Mouse (Mus musculus): ENCODE measurements at regions not wholly inside any gene's neighbourhood (a gene's known extent, or its start where the extent isn't known, plus 50 kb on each side); places are given as distances from the start of the nearest gene placed in this dataset.

GRCm38 (mm10) chr7:37837883-37838282, 64.4 kb upstream of the Zfp536 start:
- Histone ChIP-seq H3K9me3 (ENCODE audit: control insufficient read depth, low read length) (no peaks in the 10 kb centered on the region), H3K9ac (ENCODE audit: low read length) (no peak overlapping the region), H3K27me3 (ENCODE audit: control insufficient read depth, insufficient read depth, low read length) (no peaks in the 10 kb centered on the region), H3K4me2 (ENCODE audit: low read depth, low read length, severe bottlenecking) (no peak overlapping the region), H3K27ac (ENCODE audit: low read depth, low read length) (no peak overlapping the region), H3K36me3 (ENCODE audit: control insufficient read depth, insufficient read depth, low read length) (no peaks in the 10 kb centered on the region), H3K4me1 (replicated peaks; ENCODE audit: control insufficient read depth, insufficient read depth, low read length) (peaks cover 12% of the 10 kb centered on the region; the same call in 1 of the 2 replicates), H3K4me3 (ENCODE audit: low read depth, low read length) (no peak overlapping the region)
- 82% methylated on average over 5 of the region's 5 CpGs for WGBS
- DNase-seq (ENCODE audit: low spot score) (no peak), ATAC-seq (replicated peaks; ENCODE audit: low FRiP score) (no peak)

GRCm38 (mm10) chr7:37837372-37837771, 63.9 kb upstream of the Zfp536 start:
- Histone ChIP-seq H3K4me3 (ENCODE audit: low read depth, low read length) (no peak overlapping the region), H3K4me2 (ENCODE audit: low read depth, low read length, severe bottlenecking) (no peak overlapping the region), H3K9me3 (ENCODE audit: control insufficient read depth, low read length) (no peaks in the 10 kb centered on the region), H3K9ac (ENCODE audit: low read length) (no peak overlapping the region), H3K4me1 (replicated peaks; ENCODE audit: control insufficient read depth, insufficient read depth, low read length) (peaks cover 10% of the 10 kb centered on the region; the same call in 1 of the 2 replicates), H3K36me3 (ENCODE audit: control insufficient read depth, insufficient read depth, low read length) (no peaks in the 10 kb centered on the region), H3K27ac (ENCODE audit: low read depth, low read length) (no peak overlapping the region), H3K27me3 (ENCODE audit: control insufficient read depth, insufficient read depth, low read length) (no peaks in the 10 kb centered on the region)
- WGBS, result 90% methylated on average over 5 of the region's 5 CpGs
- no peak for DNase-seq (ENCODE audit: low spot score)
- no peak for ATAC-seq (replicated peaks; ENCODE audit: low FRiP score)

- ATAC-seq (replicated peaks; ENCODE audit: low FRiP score) (no peak), DNase-seq (ENCODE audit: low spot score) (no peak)
- no peaks in the 10 kb centered on the region for H3K36me3 ChIP-seq (ENCODE audit: control insufficient read depth, insufficient read depth, low read length)
- H3K9me3 ChIP-seq (ENCODE audit: control insufficient read depth, low read length), result no peaks in the 10 kb centered on the region
- peaks cover 2% of the 10 kb centered on the region; the same call in 1 of the 2 replicates for H3K4me1 ChIP-seq (replicated peaks; ENCODE audit: control insufficient read depth, insufficient read depth, low read length)
- no peak overlapping the region for H3K9ac ChIP-seq (ENCODE audit: low read length)
- no peak overlapping the region for H3K27ac ChIP-seq (ENCODE audit: low read depth, low read length)
- no peaks in the 10 kb centered on the region for H3K27me3 ChIP-seq (ENCODE audit: control insufficient read depth, insufficient read depth, low read length)
- no peak overlapping the region for H3K4me2 ChIP-seq (ENCODE audit: low read depth, low read length, severe bottlenecking)
- WGBS, result 64% methylated on average over 8 of the region's 8 CpGs
- H3K4me3 ChIP-seq (ENCODE audit: low read depth, low read length), result no peak overlapping the region
Observed at GRCm38 (mm10) chr7:37833420-37833819, 60.0 kb upstream of the Zfp536 start.

- DNase-seq (ENCODE audit: low spot score), result no peak
- 60% methylated on average over 4 of the region's 4 CpGs for WGBS
- no peaks in the 10 kb centered on the region for H3K9me3 ChIP-seq (ENCODE audit: control insufficient read depth, low read length)
- H3K4me2 ChIP-seq (ENCODE audit: low read depth, low read length, severe bottlenecking), result no peak overlapping the region
- ATAC-seq (replicated peaks; ENCODE audit: low FRiP score), result no peak
- H3K36me3 ChIP-seq (ENCODE audit: control insufficient read depth, insufficient read depth, low read length), result no peaks in the 10 kb centered on the region
- no peak overlapping the region for H3K9ac ChIP-seq (ENCODE audit: low read length)
- peaks cover 2% of the 10 kb centered on the region; the same call in 1 of the 2 replicates for H3K4me1 ChIP-seq (replicated peaks; ENCODE audit: control insufficient read depth, insufficient read depth, low read length)
- no peak overlapping the region for H3K4me3 ChIP-seq (ENCODE audit: low read depth, low read length)
- H3K27me3 ChIP-seq (ENCODE audit: control insufficient read depth, insufficient read depth, low read length), result no peaks in the 10 kb centered on the region
- H3K27ac ChIP-seq (ENCODE audit: low read depth, low read length), result no peak overlapping the region
Observed at GRCm38 (mm10) chr7:37832322-37832721, 58.9 kb upstream of the Zfp536 start.

- no peak for DNase-seq (ENCODE audit: low spot score)
- no peaks in the 10 kb centered on the region for H3K36me3 ChIP-seq (ENCODE audit: control insufficient read depth, insufficient read depth, low read length)
- H3K27me3 ChIP-seq (ENCODE audit: control insufficient read depth, insufficient read depth, low read length), result no peaks in the 10 kb centered on the region
- H3K9ac ChIP-seq (ENCODE audit: low read length), result no peak overlapping the region
- H3K4me2 ChIP-seq (ENCODE audit: low read depth, low read length, severe bottlenecking), result no peak overlapping the region
- H3K27ac ChIP-seq (ENCODE audit: low read depth, low read length), result no peak overlapping the region
- WGBS, result 73% methylated on average over 5 of the region's 5 CpGs
- no peaks in the 10 kb centered on the region for H3K4me1 ChIP-seq (replicated peaks; ENCODE audit: control insufficient read depth, insufficient read depth, low read length)
- no peak for ATAC-seq (replicated peaks; ENCODE audit: low FRiP score)
- no peaks in the 10 kb centered on the region for H3K9me3 ChIP-seq (ENCODE audit: control insufficient read depth, low read length)
- H3K4me3 ChIP-seq (ENCODE audit: low read depth, low read length), result no peak overlapping the region
Observed at GRCm38 (mm10) chr7:37825766-37826165, 52.3 kb upstream of the Zfp536 start.

All from forebrain, embryonic 11.5 days (tissue).